Mouse (Mus musculus): ENCODE data around the gene Cfap300.

The Cfap300 gene

GRCm38 (mm10) chr9:8042338-8043043 lies at the start of gene Cfap300:
Gene Cfap300, minus strand, starts transcription at chr9:8042823.
- peak; percentile 83 for DNase-seq (ENCODE audit: low read depth, low spot score)

- DNase-seq (ENCODE audit: low read depth, low spot score), result no peak
Measured at GRCm38 (mm10) chr9:8078882-8079281, 36.3 kb upstream of the Cfap300 start.

DNA sequence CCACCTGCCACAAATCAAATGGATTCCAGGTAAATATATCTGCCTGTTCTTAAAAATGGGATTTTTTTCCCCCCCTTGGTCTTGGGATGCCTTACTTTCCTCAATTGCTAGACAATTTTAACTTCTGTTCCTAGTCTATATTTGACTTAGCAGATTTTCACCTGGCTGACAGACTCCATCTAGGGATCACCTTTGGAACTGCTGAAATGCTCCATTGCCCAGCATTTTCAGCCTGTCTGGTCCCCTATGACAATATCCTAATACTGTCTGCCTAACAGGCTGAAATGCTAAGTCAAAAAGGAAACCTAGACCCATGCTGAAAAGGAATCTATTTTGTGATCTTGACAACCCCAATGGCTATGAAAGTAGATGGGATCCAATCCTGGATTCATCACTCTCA lies 31.7 kb upstream of the Cfap300 start:
- no peak for DNase-seq (ENCODE audit: low read depth, low spot score)

- DNase-seq (ENCODE audit: low read depth, low spot score), result no peak
Measured at GRCm38 (mm10) chr9:8073203-8073755, 30.7 kb upstream of the Cfap300 start.

DNA sequence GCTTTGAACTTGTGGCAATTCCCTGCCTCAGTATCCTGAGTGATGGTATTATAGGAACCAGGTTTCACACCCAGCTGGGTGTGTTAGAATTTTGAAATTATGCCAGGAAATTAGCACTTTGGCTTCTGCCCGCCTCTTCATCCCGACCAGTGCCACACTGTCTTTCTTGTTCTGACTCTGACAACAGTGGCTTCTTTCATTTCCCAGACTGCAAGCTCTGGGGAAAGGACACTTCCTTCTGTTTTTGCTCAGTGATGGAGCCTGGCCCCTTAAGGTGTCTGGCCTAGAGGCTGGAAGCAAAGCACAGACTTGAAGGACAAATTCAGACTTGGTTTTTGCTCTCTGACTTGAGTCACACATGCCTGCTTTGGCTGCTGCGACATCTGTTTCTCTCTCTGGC lies 17.0 kb upstream of the Cfap300 start:
- DNase-seq (ENCODE audit: low read depth, low spot score), result no peak

GRCm38 (mm10) chr9:8054831-8055230 lies 12.2 kb upstream of the Cfap300 start:
- no peak for DNase-seq (ENCODE audit: low read depth, low spot score)

- no peak for DNase-seq (ENCODE audit: low read depth, low spot score)
Measured at GRCm38 (mm10) chr9:8043044-8043387, 393 bp upstream of the Cfap300 start.

DNA sequence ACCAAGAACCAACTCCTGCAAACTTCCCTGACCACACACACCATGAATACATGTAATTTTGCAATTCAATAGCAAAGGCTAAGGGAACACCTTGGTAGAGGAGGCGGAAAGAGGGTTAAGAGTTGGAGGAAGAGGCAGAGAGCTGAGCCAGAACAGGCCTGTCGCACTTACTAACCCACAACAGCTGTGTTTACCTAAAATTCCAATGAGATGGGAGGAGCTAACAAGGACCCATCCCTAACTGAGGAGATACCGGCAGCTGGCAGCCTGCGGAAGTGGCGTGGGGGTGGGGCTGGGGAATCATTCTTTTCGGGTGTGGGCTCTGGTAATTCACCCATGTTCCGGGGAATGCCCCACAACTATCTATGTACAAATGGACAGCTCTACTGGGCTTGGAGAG lies 7.1 kb downstream of the Cfap300 start:
- no peak for DNase-seq (ENCODE audit: low read depth, low spot score)

- no peak for DNase-seq (ENCODE audit: low read depth, low spot score)
Measured at GRCm38 (mm10) chr9:8035091-8035490, 7.5 kb downstream of the Cfap300 start.

- DNase-seq (ENCODE audit: low read depth, low spot score), result no peak
Measured at GRCm38 (mm10) chr9:8034143-8034542, 8.5 kb downstream of the Cfap300 start.

- no peak for DNase-seq (ENCODE audit: low read depth, low spot score)
Measured at GRCm38 (mm10) chr9:8032847-8033246, 9.8 kb downstream of the Cfap300 start.

DNA sequence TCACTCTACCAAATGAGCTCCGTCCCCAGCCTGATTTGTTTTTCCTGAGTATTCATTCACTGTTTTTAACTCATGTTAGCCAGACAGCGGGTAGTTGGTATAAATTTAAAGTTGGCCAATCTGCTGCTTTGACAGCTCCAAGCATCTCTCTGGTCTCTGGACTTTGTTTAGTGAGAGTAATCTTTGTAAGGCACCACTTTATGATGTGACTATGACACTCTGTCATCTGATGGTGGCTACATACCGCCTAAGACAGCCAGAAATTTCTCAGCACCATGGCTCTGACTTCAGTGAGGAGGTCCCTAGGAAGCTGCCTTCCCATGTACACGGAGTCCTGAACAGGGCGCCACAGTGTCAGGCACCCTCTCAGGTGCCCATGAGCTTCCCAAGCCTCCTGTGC lies 24.0 kb downstream of the Cfap300 start:
- DNase-seq (ENCODE audit: low read depth, low spot score), result no peak

DNA sequence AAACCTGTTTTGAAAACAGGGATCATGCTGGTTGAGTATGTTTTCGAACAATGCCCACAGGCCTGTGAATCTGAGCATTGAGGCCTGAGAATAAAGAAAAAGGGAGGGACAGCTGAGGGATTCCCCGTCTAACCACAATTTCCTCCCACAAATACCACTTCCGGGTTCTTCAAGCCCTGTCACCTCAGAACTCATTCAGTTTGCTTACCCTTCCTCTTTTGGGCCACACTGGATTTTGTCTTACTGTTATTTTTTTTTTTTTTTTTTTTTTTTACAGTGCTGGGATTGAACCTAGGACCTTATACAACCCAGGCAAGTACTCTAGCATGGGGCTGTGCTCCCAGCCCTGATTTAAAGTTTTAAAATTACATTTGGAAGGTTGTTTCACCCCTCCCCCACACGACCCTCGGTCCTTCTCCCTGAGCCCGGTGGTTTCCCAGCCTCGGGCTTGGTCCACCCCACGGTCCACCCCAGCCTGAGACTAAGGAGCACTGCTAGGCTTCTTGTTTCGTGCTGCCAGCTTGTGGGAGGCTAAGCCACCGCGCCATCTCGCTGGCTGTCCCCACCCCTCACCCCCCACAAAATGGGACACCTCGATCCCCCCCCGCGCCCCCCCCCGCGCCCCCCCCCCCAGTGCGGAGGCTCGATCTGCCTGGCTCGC lies 25.2 kb downstream of the Cfap300 start:
- DNase-seq (ENCODE audit: low read depth, low spot score), result no peak

DNA sequence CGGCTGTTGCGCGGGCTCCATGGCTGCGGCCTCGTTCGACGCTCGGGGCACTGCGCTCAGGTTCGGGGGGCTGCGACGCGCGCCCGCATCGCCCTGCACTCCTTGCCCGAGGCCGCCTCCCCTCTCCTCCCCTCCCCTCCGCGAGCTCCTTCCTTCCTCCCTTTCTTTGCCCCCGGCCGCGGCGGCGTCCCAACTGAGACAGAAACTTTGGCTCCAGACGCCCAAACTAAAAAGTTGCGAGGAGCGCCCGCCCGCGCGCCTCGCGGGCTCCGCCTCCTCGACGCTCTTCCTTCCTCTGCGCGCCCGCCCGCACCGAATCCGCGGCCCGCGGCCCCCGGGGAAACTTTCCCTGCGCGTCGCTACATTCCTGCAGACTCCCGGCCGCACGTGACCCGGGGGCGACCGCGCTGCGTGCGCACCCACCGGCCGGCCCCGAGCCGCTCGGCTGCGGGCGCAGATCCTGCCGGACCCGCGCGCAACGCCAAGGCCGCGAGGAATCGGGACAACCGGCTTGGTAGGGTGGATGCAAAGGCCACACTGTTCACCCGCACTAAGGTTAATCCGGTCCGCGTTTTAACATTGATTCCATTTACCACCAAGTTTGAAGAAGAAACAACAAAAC lies 38.1 kb downstream of the Cfap300 start, which contains the start of gene Yap1:
Yap1 (minus strand) TSS at position 227 of the 622 bp plus-strand sequence.
- DNase-seq (ENCODE audit: low read depth, low spot score), result peak; percentile 44

DNA sequence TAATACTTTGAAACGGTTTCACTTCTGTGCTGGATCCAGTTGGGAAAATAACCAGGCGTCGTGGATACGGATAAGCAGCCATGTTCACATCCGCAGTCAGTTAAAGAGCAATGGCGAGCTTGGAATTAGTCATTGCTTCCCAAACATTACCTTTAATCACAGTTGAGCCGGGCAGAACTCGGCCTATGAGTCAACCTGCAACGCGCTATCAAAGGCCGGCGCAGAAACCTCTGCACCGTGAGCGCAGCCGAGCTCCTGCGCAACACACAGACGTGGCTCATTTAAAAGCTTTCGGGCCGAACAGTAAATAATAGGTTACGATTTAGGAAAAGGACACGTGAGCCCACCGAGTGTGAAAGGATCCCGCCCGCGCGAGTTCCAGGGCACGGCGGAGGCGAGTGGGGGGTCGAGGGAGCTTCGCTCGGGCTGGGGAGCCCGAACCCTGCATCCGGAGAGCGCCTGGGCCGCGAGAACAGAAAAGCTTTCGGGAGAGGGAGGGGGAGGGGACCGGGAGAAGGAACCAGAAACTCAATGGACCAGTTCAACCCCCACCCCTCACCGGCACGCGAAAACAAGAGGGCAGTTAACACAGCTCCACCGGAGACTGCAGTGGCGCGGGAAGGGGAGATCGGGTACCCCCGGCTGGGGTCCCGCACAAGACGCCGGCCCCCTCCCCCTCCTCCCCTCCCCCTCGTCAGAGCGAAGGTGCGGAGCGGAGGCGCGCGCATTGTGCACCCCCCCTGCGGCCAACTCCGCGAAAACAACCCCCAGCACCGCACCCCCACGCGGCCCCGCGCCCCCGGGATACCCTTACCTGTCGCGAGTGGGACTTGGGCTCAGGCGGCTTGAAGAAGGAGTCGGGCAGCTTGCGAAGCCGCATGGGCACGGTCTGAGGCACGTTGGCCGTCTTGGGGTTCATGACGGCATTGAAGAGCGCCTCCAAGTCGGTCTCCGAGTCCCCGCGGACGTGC lies 39.0 kb downstream of the Cfap300 start:
- DNase-seq (ENCODE audit: low read depth, low spot score), result no peak

DNA sequence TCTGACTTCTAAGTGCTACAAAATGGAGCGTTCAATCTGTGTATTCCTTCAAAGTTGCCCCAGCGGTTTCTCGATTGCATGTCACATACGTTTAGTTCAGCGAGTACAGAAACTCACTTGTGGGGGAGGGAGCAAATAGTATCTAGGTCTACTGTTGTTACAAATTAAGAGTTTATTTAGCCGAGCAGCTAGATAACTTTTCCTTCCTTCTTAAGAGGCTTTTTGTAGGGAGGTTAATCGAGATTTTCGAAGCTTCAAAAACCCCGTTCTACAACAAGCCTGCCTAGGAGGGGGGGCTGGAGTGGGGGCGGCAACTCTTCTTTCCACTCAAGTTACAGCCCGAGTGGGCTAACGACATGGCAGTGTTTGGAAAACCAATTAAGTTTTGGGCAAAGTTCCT lies 39.8 kb downstream of the Cfap300 start:
- no peak for DNase-seq (ENCODE audit: low read depth, low spot score)

DNA sequence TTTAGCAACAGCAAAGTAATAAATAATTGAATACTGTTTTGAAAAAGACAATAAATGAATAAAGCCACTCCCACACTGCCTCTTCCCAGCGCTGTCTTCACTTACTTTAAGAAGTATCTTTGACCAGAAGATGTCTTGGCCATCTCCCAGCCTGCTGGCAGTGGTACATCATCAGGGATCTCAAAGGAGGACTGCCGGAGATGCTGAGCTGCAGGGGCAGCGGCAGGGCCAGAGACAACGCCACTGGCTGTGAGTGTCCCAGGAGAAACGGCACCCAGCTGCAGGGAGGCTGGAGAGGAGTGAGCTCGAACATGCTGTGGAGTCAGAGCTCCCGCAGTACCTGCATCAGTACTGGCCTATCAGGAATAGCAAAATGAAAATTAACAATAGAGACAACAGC lies 41.3 kb downstream of the Cfap300 start:
- DNase-seq (ENCODE audit: low read depth, low spot score), result no peak

DNA sequence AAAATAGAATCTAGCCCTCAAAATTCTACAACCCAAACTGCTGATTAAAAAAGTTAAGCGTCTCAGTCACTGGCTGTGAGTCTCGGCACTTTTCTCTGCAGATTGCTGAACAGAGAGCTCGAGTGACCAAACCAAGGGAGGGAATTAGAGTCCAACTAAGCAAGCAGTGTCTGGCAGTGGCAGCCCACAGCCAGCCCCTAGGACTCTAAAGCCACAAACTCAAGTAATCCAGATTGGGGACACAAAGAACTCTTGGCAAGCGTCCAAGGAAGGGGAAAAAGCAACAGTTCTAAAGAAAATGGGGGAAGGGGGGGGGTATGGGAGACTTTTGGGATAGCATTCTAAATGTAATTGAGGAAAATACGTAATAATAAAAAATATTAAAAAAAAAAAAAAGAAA lies 48.3 kb downstream of the Cfap300 start:
- no peak for DNase-seq (ENCODE audit: low read depth, low spot score)

DNA sequence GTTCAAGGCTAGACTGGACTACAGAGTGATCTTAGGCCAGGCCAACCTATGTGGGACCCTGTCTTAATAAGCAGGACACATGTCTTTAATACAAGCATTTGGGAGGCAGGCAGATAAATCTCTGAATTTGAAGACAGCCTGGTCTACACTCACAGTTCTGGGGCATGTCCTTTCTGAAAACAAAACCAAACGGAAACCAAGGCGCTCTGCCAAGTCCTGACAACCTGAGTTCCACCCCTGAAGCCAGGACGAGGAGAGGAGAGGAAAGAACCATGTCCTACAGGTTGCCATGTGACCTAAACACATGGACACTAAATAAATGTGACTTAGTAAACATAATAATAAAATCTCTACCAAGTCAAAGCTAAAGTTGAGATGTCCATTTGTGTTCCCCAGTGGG lies 50.0 kb downstream of the Cfap300 start:
- DNase-seq (ENCODE audit: low read depth, low spot score), result no peak

DNA sequence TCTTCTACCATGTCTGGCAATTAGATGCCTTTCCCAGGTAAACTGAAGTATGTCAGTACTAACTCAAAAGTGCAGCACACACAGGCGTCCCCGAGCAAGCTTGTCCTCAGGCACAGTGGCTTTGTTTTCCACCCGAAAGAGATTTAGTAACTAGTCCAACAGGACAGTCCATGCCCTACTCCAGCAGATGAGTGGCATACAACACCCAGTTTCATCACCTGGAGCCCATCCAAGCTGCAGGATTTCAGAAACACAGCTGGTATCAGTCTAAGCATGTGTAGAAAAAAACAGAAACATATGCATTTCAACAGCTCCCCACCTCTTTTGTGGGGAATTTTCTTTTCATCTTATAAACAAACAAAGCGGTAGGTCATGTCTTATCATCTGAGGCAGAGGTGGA lies 51.7 kb downstream of the Cfap300 start:
- DNase-seq (ENCODE audit: low read depth, low spot score), result no peak

DNA sequence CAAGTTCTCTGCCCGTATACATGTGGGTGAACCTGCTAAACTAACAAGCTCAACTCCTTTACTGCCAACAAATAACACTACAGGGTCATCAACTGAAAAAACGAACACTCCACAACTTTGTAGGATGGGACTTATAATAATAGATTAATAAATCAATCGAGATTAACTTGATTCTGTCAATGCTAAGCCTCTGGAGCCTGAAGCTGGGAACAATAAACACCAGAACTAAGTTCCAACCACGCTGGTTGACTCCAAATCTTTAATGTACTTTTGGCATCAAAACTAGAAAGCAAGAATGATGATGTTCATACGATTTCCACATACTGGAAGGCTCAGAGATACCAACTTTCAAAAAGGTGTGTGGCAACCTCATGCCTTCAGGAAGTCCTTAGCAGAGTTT lies 55.5 kb downstream of the Cfap300 start:
- no peak for DNase-seq (ENCODE audit: low read depth, low spot score)

- DNase-seq (ENCODE audit: low read depth, low spot score), result no peak
Measured at GRCm38 (mm10) chr9:7984287-7984686, 58.3 kb downstream of the Cfap300 start.
